Mouse (Mus musculus) liver, adult 2 months (tissue): ENCODE results near the gene Ttll5. TPM values are rescaled to one million over a fixed set of nuclear protein-coding genes. Genes with fewer than 3 reads are reported as not detected.

ENCODE experiments used
- DNase-seq: peaks from one replicate; pipeline ENCODE4 v3.0.0-alpha.2; 2011; ENCODE audit warnings: low read depth, low spot score; ENCODE audit errors: extremely low read depth
- H3K27ac ChIP-seq: fragments of 200-500 bp; replicated peaks from 2 replicates; pipeline ENCODE4 v1.5.1; 2012; ENCODE audit warnings: low read depth, mild to moderate bottlenecking, control low read depth, inconsistent platforms, low read length; ENCODE audit not compliant: insufficient read depth
- H3K27me3 ChIP-seq: fragments of 200-500 bp; 2 replicates; pipeline ENCODE4 v1.6.1; 2012; ENCODE audit warnings: mild to moderate bottlenecking, moderate library complexity, low read length, inconsistent platforms; ENCODE audit not compliant: control insufficient read depth, insufficient read depth
- H3K36me3 ChIP-seq: fragments of 200-500 bp; 2 replicates; pipeline ENCODE4 v1.6.1; 2012; ENCODE audit warnings: low read length, inconsistent platforms; ENCODE audit not compliant: control insufficient read depth, insufficient read depth
- H3K4me1 ChIP-seq: fragments of 200-500 bp; 2 replicates; pipeline ENCODE4 v1.6.1; 2011; ENCODE audit warnings: low read length; ENCODE audit not compliant: control insufficient read depth, insufficient read depth
- H3K4me3 ChIP-seq: fragments of 200-500 bp; 2 replicates; pipeline ENCODE4 v1.5.1; 2011; ENCODE audit warnings: low read depth, mild to moderate bottlenecking, control low read depth, low read length, moderate library complexity; ENCODE audit not compliant: insufficient read depth
- H3K79me2 ChIP-seq: fragments of 200-500 bp; 2 replicates; pipeline ENCODE4 v1.6.1; 2012; ENCODE audit warnings: inconsistent platforms, mild to moderate bottlenecking, low read length, moderate library complexity; ENCODE audit not compliant: control insufficient read depth, insufficient read depth
- H3K9ac ChIP-seq: fragments of 200-500 bp; 2 replicates; pipeline ENCODE4 v1.6.1; 2012; ENCODE audit warnings: low read depth, mild to moderate bottlenecking, control low read depth, inconsistent platforms, low read length
- CTCF ChIP-seq: fragments of 200-500 bp; IDR thresholded peaks from 2 replicates; pipeline ENCODE4 v1.5.1; 2011; ENCODE audit warnings: low read depth, low read length, control low read depth
- POLR2A ChIP-seq: fragments of 200-500 bp; IDR thresholded peaks from 2 replicates; pipeline ENCODE4 v1.6.1; 2011; ENCODE audit warnings: low read length, control low read depth; ENCODE audit not compliant: insufficient read depth; ENCODE audit errors: extremely low read depth
- WGBS: fragments of 180-500 bp; shearing (Covaris S2); methylation state at CpG from one replicate; pipeline ENCODE4 v1.1.7; 2018; 5-methylcytosine and 5-hydroxymethylcytosine counted together
- polyA plus RNA-seq: library from polyadenylated mRNA; depleted of rRNA; stranded (reverse); fragments of >200 nt; gene quantifications from 2 replicates; pipeline ENCODE4 v1.2.3, GENCODE M21; 2012
- total RNA-seq: library from RNA; depleted of rRNA; stranded (reverse); fragments of >200 nt; gene quantifications from 2 replicates; pipeline ENCODE4 v1.2.3, GENCODE M21; 2014

The Ttll5 gene
- total and polyA plus RNA-seq, 2 experiments = 7.6 to 13.1 TPM

DNA sequence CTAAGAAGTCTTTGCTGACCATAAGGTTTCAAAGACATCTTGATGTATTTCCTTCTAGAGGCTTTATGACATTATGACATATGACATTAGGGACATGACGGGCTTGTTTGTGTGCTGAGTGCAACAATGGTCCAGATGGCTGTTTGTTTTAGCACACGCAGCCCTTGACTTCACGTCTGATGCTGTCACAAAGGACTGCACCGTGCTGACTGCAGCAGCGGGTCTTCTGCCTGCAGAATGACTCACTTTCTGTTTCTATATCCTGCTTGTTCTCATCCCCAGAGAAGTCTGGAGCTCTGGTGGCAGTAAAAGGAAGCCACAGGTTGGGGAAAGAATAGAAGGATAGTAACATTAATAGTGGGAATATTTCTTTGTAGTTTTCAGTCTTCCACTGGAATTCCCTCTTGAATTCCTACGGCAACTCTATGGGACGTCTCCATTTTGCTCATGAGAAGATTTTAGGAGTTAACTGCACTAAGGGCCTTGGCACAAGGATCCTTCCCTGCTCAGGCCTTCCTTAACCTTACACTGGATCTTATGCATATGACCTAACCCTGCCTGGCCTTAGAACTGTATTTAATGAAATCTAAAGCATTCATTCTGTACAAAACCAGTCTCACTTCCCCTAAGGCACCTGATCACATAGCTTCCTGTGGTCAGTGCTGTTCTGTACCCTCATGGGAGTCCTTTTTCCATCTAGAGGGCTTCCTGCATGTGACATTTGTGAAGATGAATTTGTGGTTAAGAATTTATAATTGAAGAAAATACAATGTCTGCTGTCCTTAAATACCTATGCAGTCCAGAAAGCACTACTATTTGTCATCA lies 167.8 kb downstream of the Ttll5 start:
- no peak overlapping the region for H3K9ac ChIP-seq
- 71% methylated on average over 7 of the region's 7 CpGs for WGBS
- no peak overlapping the region for H3K4me3 ChIP-seq
- no peaks in the 10 kb centered on the region for H3K27me3 ChIP-seq
- H3K36me3 ChIP-seq = no peaks in the 10 kb centered on the region; the same call in 1 of the 2 replicates
- no peaks in the 10 kb centered on the region for H3K4me1 ChIP-seq
- H3K27ac ChIP-seq = no peak overlapping the region
- TF ChIP-seq CTCF = no peak
- no peak for TF ChIP-seq POLR2A
- no peak for DNase-seq
- H3K79me2 ChIP-seq = no peaks in the 10 kb centered on the region

DNA sequence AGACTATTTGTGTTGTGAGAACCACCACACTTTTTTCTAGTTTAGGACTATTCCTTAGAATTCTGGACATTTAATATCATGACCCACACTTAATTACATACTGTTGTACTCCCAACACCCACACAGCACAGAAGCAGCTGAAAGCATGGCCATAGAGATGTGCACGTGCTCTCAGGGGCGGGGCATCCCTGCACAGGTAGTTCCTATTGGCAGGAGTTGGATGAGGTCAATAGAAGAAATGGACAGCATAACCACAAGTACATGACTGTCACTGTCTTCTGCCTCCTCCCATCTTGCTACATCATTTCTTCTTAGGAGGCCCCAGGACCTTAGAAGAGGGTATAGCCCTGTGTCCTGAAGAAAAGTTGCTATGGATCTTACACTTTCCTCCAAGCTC lies 168.4 kb downstream of the Ttll5 start:
- Histone ChIP-seq H3K4me1 (no peaks in the 10 kb centered on the region), H3K79me2 (no peaks in the 10 kb centered on the region), H3K4me3 (no peak overlapping the region), H3K36me3 (no peaks in the 10 kb centered on the region; the same call in 1 of the 2 replicates), H3K27ac (no peak overlapping the region), H3K9ac (no peak overlapping the region), H3K27me3 (no peaks in the 10 kb centered on the region)
- DNase-seq = no peak
- 95% methylated on average over 2 of the region's 2 CpGs for WGBS
- TF ChIP-seq POLR2A (no peak), CTCF (no peak)

DNA sequence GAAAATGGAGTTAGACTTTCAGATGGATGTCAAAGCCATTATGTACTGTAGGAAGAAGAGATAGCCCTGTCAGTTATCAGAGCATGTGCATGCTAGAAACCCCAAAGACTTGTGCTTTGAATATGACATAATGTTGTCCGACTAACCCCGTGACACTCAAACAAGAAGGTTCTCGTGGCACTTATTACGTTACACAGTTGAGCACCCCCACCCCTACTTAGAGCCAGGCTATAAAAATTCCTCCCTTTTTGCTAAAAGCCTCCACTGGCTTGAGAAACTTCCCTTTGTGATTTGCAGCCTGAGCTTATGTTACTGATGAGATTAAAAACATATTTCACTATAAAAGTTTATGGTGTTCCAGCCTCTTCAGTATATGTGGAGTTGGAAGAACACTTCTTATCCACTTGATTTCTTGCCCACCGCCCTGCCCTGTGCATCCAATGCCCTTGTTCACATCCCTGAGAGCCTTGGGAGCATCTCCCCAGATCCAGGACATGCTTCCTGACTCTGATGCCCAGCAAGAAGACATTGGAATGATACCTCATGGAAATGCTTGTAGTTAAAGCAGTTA lies 169.4 kb downstream of the Ttll5 start:
- TF ChIP-seq POLR2A (no peak), CTCF (no peak)
- Histone ChIP-seq H3K4me3 (no peak overlapping the region), H3K4me1 (no peaks in the 10 kb centered on the region), H3K79me2 (no peaks in the 10 kb centered on the region), H3K36me3 (no peaks in the 10 kb centered on the region; the same call in 1 of the 2 replicates), H3K27ac (no peak overlapping the region), H3K27me3 (no peaks in the 10 kb centered on the region), H3K9ac (no peak overlapping the region)
- WGBS = 94% methylated on average over 5 of the region's 5 CpGs
- DNase-seq = no peak

DNA sequence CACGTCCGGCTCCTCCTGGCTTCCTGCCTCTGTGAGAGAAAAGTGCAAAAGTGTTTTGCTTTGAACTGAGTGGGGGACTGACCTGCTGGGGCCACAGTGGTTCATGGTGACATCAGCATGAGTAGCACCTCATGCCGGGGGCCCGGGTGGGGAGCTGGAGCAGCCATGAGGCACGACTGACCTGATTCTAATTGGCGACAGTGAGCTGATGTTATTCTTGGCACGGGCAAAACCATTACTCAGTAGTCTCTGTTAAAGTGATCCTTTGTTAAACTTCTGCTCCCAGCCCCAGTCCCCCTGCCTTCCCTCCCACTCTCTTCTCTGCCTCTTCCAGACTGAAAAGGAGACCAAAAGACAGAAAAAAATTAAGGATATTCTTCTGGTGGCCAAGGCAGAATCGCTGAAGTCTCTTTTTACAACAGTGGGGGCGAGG lies 176.2 kb downstream of the Ttll5 start:
- Histone ChIP-seq H3K9ac (no peak overlapping the region), H3K79me2 (no peaks in the 10 kb centered on the region), H3K4me3 (no peak overlapping the region), H3K36me3 (no peaks in the 10 kb centered on the region; the same call in 1 of the 2 replicates), H3K27ac (no peak overlapping the region), H3K4me1 (no peaks in the 10 kb centered on the region), H3K27me3 (no peaks in the 10 kb centered on the region)
- no peak for TF ChIP-seq POLR2A
- TF ChIP-seq CTCF = no peak
- 69% methylated on average over 9 of the region's 9 CpGs for WGBS
- DNase-seq = no peak

DNA sequence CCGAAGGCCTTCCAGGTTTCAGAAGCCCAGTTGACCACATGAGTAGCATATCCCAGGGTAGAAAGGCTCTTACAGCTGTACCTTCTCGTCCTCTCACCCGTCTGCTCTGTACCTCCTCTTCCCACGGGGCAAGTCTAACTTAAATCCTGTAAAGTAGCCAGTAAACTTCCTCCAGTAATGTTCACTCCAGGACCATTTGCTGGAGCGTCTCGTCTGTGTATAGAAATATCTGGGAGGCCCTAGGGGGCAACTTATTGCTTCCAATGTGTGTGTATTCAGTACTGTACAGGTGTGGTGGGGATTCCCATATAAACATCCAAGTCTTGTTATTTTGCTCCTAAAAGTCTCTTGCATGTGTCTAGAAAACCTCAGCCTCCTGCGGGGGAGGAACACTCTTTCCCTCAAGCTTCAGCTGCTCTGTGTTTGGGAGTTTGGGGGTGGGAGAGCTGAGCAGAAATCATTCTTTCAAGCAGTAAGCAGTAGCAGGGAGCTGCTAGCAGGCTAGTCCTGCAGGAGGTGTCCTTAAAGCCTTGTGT lies 176.7 kb downstream of the Ttll5 start:
- Histone ChIP-seq H3K4me3 (no peak overlapping the region), H3K36me3 (no peaks in the 10 kb centered on the region; the same call in 1 of the 2 replicates), H3K4me1 (no peaks in the 10 kb centered on the region), H3K27ac (no peak overlapping the region), H3K9ac (no peak overlapping the region), H3K79me2 (no peaks in the 10 kb centered on the region), H3K27me3 (no peaks in the 10 kb centered on the region)
- DNase-seq = no peak
- TF ChIP-seq POLR2A = no peak
- TF ChIP-seq CTCF = no peak
- 88% methylated on average over 7 of the region's 7 CpGs for WGBS
